32 mouse cellular contexts compared by ENCODE assay signal in the genomic region with DNA sequence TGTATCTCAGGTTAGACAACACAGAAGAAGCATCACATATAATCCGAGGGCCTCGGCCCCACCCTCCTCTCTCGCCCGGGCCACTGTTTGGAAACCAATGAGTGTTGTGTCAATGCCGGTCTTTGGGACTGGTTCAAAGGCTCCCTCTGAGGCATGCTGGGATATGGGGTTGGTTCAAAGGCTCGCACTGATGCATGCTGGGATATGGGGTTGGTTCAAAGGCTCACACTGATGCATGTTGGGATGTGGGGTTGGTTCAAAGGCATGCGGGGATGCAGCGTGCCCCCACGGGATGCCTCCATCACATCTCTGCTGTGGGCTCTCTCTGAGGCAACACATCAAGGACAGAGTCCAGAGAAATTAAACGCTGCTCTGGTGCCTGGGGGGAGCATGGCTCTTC.
A peak's percentile ranks its signal among the peaks of the same experiment; 100 is the strongest.
DNase-seq lines count a peak whose midpoint lies in the region; ATAC-seq and TF ChIP-seq lines count a peak whose summit lies in the region.
"Had no signal": no experiment of that assay in that cellular context is flagged by ENCODE, and none has a peak within 500 bp of the region (broad histone marks: within the 10 kb centered on the region; RNA-seq: fewer than 3 reads in every experiment).

No protein-coding gene starts in this region.

- no peak overlapping the region for H3K4me3 ChIP-seq in lung, adult 2 months (replicated peaks; ENCODE audit: extremely low read depth, low read depth, low read length)
- H3K4me3 ChIP-seq in forebrain, embryonic 15.5 days, result no peak overlapping the region
- no peak overlapping the region for H3K4me3 ChIP-seq in hindbrain, embryonic 14.5 days (replicated peaks; ENCODE audit: low read length)
- H3K4me3 ChIP-seq: forebrain, embryonic 13.5 days; gastrocnemius, adult 2 months; heart, embryonic 13.5 days; hindbrain, embryonic 15.5 days; midbrain, embryonic 10.5 days; midbrain, embryonic 15.5 days; neural tube, embryonic 15.5 days; stomach, embryonic 15.5 days had no signal

- H3K4me2 ChIP-seq in forebrain, embryonic 15.5 days (replicated peaks), result no peak overlapping the region
- no peak overlapping the region for H3K4me2 ChIP-seq in hindbrain, embryonic 14.5 days (replicated peaks)
- H3K4me2 ChIP-seq: forebrain, embryonic 13.5 days; heart, embryonic 13.5 days; hindbrain, embryonic 15.5 days; midbrain, embryonic 15.5 days; neural tube, embryonic 15.5 days; stomach, embryonic 15.5 days had no signal

- no peak for TF ChIP-seq CTCF in lung, adult 2 months (IDR thresholded peaks at IDR 0.05; ENCODE audit: insufficient read depth, low read length)

- H3K9ac ChIP-seq in forebrain, embryonic 15.5 days (replicated peaks), result no peak overlapping the region
- H3K9ac ChIP-seq in hindbrain, embryonic 14.5 days, result no peak overlapping the region
- H3K9ac ChIP-seq: forebrain, embryonic 13.5 days; heart, embryonic 13.5 days; hindbrain, embryonic 15.5 days; liver, embryonic 14.5 days; midbrain, embryonic 15.5 days; neural tube, embryonic 15.5 days; stomach, embryonic 15.5 days had no signal

- peak; percentile 63; the same call in 1 of the 2 replicates for TF ChIP-seq POLR2A in lung, adult 2 months (IDR thresholded peaks at IDR 0.05; ENCODE audit: borderline replicate concordance, extremely low read depth, low read depth, low read length)

- no peaks in the 10 kb centered on the region; the same call in 1 of the 2 replicates for H3K4me1 ChIP-seq in lung, adult 2 months (ENCODE audit: control insufficient read depth, insufficient read depth, low read length)
- peaks cover 2% of the 10 kb centered on the region; the same call in 1 of the 2 replicates for H3K4me1 ChIP-seq in forebrain, embryonic 15.5 days
- no peaks in the 10 kb centered on the region for H3K4me1 ChIP-seq in hindbrain, embryonic 14.5 days (replicated peaks; ENCODE audit: control insufficient read depth, insufficient read depth, low read length)
- H3K4me1 ChIP-seq: forebrain, embryonic 13.5 days had no signal

- 56% methylated on average over 10 of the region's 10 CpGs for WGBS in lung, adult 2 months
- 82% methylated on average over 10 of the region's 10 CpGs for WGBS in forebrain, embryonic 15.5 days
- 85% methylated on average over 10 of the region's 10 CpGs for WGBS in hindbrain, embryonic 14.5 days

- no peaks in the 10 kb centered on the region for H3K9me3 ChIP-seq in forebrain, embryonic 15.5 days
- H3K9me3 ChIP-seq in hindbrain, embryonic 14.5 days (ENCODE audit: control insufficient read depth, low read length), result no peaks in the 10 kb centered on the region
- H3K9me3 ChIP-seq: forebrain, embryonic 13.5 days; heart, embryonic 13.5 days; hindbrain, embryonic 15.5 days; midbrain, embryonic 10.5 days; midbrain, embryonic 15.5 days; neural tube, embryonic 15.5 days; stomach, embryonic 15.5 days had no signal

- no peak overlapping the region for H3K27ac ChIP-seq in forebrain, embryonic 15.5 days (replicated peaks)
- H3K27ac ChIP-seq in hindbrain, embryonic 14.5 days, result no peak overlapping the region
- H3K27ac ChIP-seq: forebrain, embryonic 13.5 days; gastrocnemius, adult 2 months; heart, embryonic 13.5 days; hindbrain, embryonic 15.5 days; kidney, postnatal 0 days; liver, embryonic 14.5 days; midbrain, embryonic 10.5 days; midbrain, embryonic 15.5 days; neural tube, embryonic 15.5 days; stomach, embryonic 15.5 days had no signal

- peaks cover 15% of the 10 kb centered on the region for H3K27me3 ChIP-seq in forebrain, embryonic 15.5 days
- H3K27me3 ChIP-seq in hindbrain, embryonic 14.5 days (ENCODE audit: control insufficient read depth, insufficient read depth, low read length), result peaks cover 28% of the 10 kb centered on the region

- peak; percentile 46 for DNase-seq in R1 (ENCODE audit: low read depth, low spot score)
- DNase-seq in lung, adult 2 months, result no peak
- DNase-seq in lung, postnatal 10 days, result peak; percentile 88
- DNase-seq in cerebellum, adult 9-10 months, result no peak
- DNase-seq in hindbrain, embryonic 14.5 days (ENCODE audit: low spot score), result no peak
- no peak for DNase-seq in layer of hippocampus, postnatal 36 days
- DNase-seq: adrenal gland, adult 2 months; adrenal gland, postnatal 36 days; B cell, adult 2 months; cerebellum, adult 2 months; cerebellum, postnatal 36 days; gastrocnemius, adult 2 months; gastrocnemius, postnatal 36 days; heart, adult 18-20 months; heart, postnatal 10 days; kidney, adult 8-10 months; kidney, postnatal 4 days; liver; retina, postnatal 1 day; right cerebral cortex, postnatal 14 days had no signal

- ATAC-seq in forebrain, embryonic 15.5 days (replicated peaks), result no peak
- no peak for ATAC-seq in hindbrain, embryonic 14.5 days (ENCODE audit: low FRiP score)
- ATAC-seq: activated CD4-positive, CD25-positive, alpha-beta regulatory T cell, adult 4 months; forebrain, embryonic 13.5 days; midbrain, embryonic 15.5 days; Patski had no signal

- H3K36me3 ChIP-seq in forebrain, embryonic 15.5 days, result no peaks in the 10 kb centered on the region
- H3K36me3 ChIP-seq in hindbrain, embryonic 14.5 days (replicated peaks; ENCODE audit: control insufficient read depth, insufficient read depth), result no peaks in the 10 kb centered on the region
- H3K36me3 ChIP-seq: heart, embryonic 13.5 days; hindbrain, embryonic 15.5 days; midbrain, embryonic 10.5 days; midbrain, embryonic 15.5 days; neural tube, embryonic 15.5 days; stomach, embryonic 15.5 days had no signal

Comparison
In these comparisons a context has a peak if more than half of its experiments do, and no peak if none do; other contexts are left out.
1. DNase-seq: peak in R1 (single experiment) and lung, postnatal 10 days (single experiment); none in lung, adult 2 months (single experiment), cerebellum, adult 9-10 months (single experiment), hindbrain, embryonic 14.5 days (single experiment) and layer of hippocampus, postnatal 36 days (0 of 2).